Mouse (Mus musculus) ovary, adult 18-20 months (tissue): ENCODE data around the gene Gm7980.
"Not testable (repeated sequence)": the region's sequence is repeated elsewhere in the genome, so short reads cannot be mapped to it uniquely, and the experiment has no call there.

Experiments
- DNase-seq: peaks from one replicate; pipeline ENCODE4 v3.0.0; 2022; ENCODE audit warnings: low spot score, mixed read lengths

Gene Gm7980

GRCm38 (mm10) chr14:41907190-41907589 is at the start of gene Gm7980:
TSS of gene Gm7980 (minus strand) at chr14:41907290.
- DNase-seq, result not testable (repeated sequence)

DNA sequence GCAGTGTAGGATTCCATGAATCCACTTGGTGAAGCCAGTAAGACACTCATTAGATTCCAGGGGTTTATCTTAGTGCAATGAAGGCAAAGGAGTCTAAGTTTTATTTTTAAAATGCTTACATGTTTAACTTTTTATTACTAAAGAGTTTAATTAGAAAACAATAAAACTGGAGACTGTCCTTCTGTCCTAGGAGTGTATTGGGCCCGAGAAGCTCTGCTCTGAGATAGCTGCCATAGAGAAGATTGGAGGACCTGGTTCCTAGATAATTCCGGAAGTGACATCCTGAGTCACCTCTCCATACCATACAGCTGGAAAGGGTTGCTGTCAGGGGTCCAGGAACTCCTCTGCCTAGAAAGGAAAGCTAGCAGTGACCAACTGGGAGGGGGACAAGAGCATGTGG is 36.6 kb upstream of the Gm7980 start, which contains the start of gene 1700024B05Rik:
Gene 1700024B05Rik, plus strand, starts transcription at position 301 of the 400 bp plus-strand sequence.
- not testable (repeated sequence) for DNase-seq

DNA sequence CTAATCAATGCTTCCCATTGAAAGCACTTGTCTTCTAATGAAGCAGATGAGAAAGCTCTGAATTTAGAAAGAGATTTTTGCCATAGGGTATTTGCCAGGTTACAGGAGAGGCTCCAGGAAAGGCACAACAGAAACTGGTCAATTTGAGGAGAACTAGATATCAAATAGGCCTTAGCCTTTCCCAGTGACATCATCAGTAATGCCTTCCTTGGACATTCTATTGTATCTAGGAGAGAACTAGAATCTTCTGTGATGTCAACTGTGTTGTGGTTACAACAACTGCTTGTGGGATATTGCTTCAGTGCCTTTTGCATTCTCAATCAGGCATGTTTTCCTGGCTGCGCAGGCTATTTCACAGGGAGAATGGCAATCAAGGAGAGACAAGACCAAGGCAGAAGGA is 17.6 kb upstream of the Gm7980 start, which contains the start of gene 1700049E17Rik1:
Gene 1700049E17Rik1, plus strand, starts transcription at position 301 of the 400 bp plus-strand sequence.
- not testable (repeated sequence) for DNase-seq
